Mouse (Mus musculus) C2C12 (cell line): ENCODE data around the gene Sap30bp.

ENCODE experiments used
- CTCF ChIP-seq: IDR thresholded peaks from one replicate; pipeline ENCODE4 v1.5.1; 2011; ENCODE audit not compliant: control insufficient read depth, insufficient read depth, insufficient read length
- FOSL1 ChIP-seq: IDR thresholded peaks from one replicate; pipeline ENCODE4 v1.8.0; 2011; ENCODE audit warnings: mild to moderate bottlenecking, low read length; ENCODE audit not compliant: poor library complexity, insufficient read depth, severe bottlenecking
- MAX ChIP-seq: IDR thresholded peaks from one replicate; pipeline ENCODE4 v1.6.1; 2011; ENCODE audit warnings: mild to moderate bottlenecking, control low read depth

DNA sequence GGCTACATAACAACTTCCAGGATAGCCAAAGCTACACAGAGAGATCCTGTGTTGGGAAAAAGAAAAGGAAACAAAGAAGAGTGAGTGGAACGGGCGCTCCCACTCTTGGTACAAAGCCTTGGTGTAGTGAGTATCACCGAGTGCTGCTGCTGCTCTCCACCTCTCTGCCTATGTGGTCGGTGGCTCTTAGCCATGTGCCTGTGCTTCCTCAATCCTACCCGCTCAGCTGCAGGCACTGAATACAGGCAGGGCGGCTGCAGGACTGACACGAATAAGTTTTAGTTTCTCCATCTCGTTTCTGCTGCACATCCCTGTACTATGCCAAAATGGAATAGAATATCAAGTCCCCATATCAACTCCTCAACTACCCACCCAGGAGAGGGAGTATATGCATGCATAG is 4.1 kb upstream of the Sap30bp start:
- TF ChIP-seq MAX: no peak
- TF ChIP-seq CTCF: no peak
- no peak for TF ChIP-seq FOSL1
